Mouse (Mus musculus): ENCODE data around the gene Prss27. TPM values are rescaled to one million over a fixed set of nuclear protein-coding genes. Genes with fewer than 3 reads are reported as not detected.

Gene Prss27
- total RNA-seq, 2 experiments from 2014 or later: not detected

Other genes starting within 250 kb of the Prss27 start
- gene Srrm2, start 247.6 kb upstream of the Prss27 start, total RNA-seq (2015): 210 and 224 TPM in 2 replicates
- 81.2 and 117 TPM in 2 replicates for gene Srrm2, start 247.6 kb upstream of the Prss27 start, total RNA-seq (2017)
- gene Elob, start 209.0 kb upstream of the Prss27 start, total RNA-seq (2015): 283 and 294 TPM in 2 replicates
- 113 and 140 TPM in 2 replicates for gene Elob, start 209.0 kb upstream of the Prss27 start, total RNA-seq (2017)
- gene Prss33, start 202.1 kb upstream of the Prss27 start, total RNA-seq (2015): not detected in 2 replicates
- not detected in 2 replicates for gene Prss33, start 202.1 kb upstream of the Prss27 start, total RNA-seq (2017)
- gene Prss32, start 194.3 kb upstream of the Prss27 start, total RNA-seq (2015): not detected in 2 replicates
- gene Prss32, start 194.3 kb upstream of the Prss27 start, total RNA-seq (2017): not detected in 2 replicates
- gene Prss41, start 194.0 kb upstream of the Prss27 start, total RNA-seq (2015): not detected in 2 replicates
- gene Prss41, start 194.0 kb upstream of the Prss27 start, total RNA-seq (2017): not detected in 2 replicates
- gene Prss21, start 170.1 kb upstream of the Prss27 start, total RNA-seq (2015): not detected in 2 replicates
- not detected in 2 replicates for gene Prss21, start 170.1 kb upstream of the Prss27 start, total RNA-seq (2017)
- gene Dcpp1, start 157.3 kb upstream of the Prss27 start, total RNA-seq (2015): not detected in 2 replicates
- gene Dcpp1, start 157.3 kb upstream of the Prss27 start, total RNA-seq (2017): not detected in 2 replicates
- not detected in 2 replicates for gene Dcpp2, start 157.3 kb upstream of the Prss27 start, total RNA-seq (2015)
- not detected in 2 replicates for gene Dcpp2, start 157.3 kb upstream of the Prss27 start, total RNA-seq (2017)
- gene Dcpp3, start 120.7 kb upstream of the Prss27 start, total RNA-seq (2015): not detected in 2 replicates
- not detected in 2 replicates for gene Dcpp3, start 120.7 kb upstream of the Prss27 start, total RNA-seq (2017)
- not detected in 2 replicates for gene Sbp, start 96.5 kb upstream of the Prss27 start, total RNA-seq (2015)
- gene Sbp, start 96.5 kb upstream of the Prss27 start, total RNA-seq (2017): not detected in 2 replicates
- gene Sbpl, start 82.9 kb upstream of the Prss27 start, total RNA-seq (2015): not detected in 2 replicates
- not detected in 2 replicates for gene Sbpl, start 82.9 kb upstream of the Prss27 start, total RNA-seq (2017)
- 1.2 and 2.5 TPM in 2 replicates for gene Prss30, start 57.6 kb upstream of the Prss27 start, total RNA-seq (2015)
- gene Prss30, start 57.6 kb upstream of the Prss27 start, total RNA-seq (2017): 0.89 and 1.2 TPM in 2 replicates
- gene Prss22, start 40.0 kb upstream of the Prss27 start, total RNA-seq (2015): not detected in 2 replicates
- gene Prss22, start 40.0 kb upstream of the Prss27 start, total RNA-seq (2017): not detected in 2 replicates
- gene Kctd5, start 35.3 kb downstream of the Prss27 start, total RNA-seq (2015): 12.0 and 16.7 TPM in 2 replicates
- gene Kctd5, start 35.3 kb downstream of the Prss27 start, total RNA-seq (2017): 17.3 and 17.7 TPM in 2 replicates
- gene Pdpk1, start 112.8 kb downstream of the Prss27 start, total RNA-seq (2015): 45.4 and 51.3 TPM in 2 replicates
- gene Pdpk1, start 112.8 kb downstream of the Prss27 start, total RNA-seq (2017): 50.6 and 57.7 TPM in 2 replicates
- gene Amdhd2, start 125.6 kb downstream of the Prss27 start, total RNA-seq (2015): 28.8 and 36.3 TPM in 2 replicates
- 44.4 and 68.1 TPM in 2 replicates for gene Amdhd2, start 125.6 kb downstream of the Prss27 start, total RNA-seq (2017)
- 468 and 476 TPM in 2 replicates for gene Atp6v0c, start 131.6 kb downstream of the Prss27 start, total RNA-seq (2015)
- 175 and 180 TPM in 2 replicates for gene Atp6v0c, start 131.6 kb downstream of the Prss27 start, total RNA-seq (2017)
- gene Tbc1d24, start 167.4 kb downstream of the Prss27 start, total RNA-seq (2015): 5.5 and 11.8 TPM in 2 replicates
- 4.0 and 4.6 TPM in 2 replicates for gene Tbc1d24, start 167.4 kb downstream of the Prss27 start, total RNA-seq (2017)
- 0.11 TPM in 1 of 2 replicates, not detected in the other for gene Ntn3, start 171.4 kb downstream of the Prss27 start, total RNA-seq (2015)
- 0.08 TPM in 1 of 2 replicates, not detected in the other for gene Ntn3, start 171.4 kb downstream of the Prss27 start, total RNA-seq (2017)
- gene Tedc2, start 182.7 kb downstream of the Prss27 start, total RNA-seq (2015): 6.6 and 7.8 TPM in 2 replicates
- gene Tedc2, start 182.7 kb downstream of the Prss27 start, total RNA-seq (2017): 12.3 and 13.5 TPM in 2 replicates
- gene Ccnf, start 213.3 kb downstream of the Prss27 start, total RNA-seq (2015): 34.1 and 35.1 TPM in 2 replicates
- 40.4 and 49.4 TPM in 2 replicates for gene Ccnf, start 213.3 kb downstream of the Prss27 start, total RNA-seq (2017)